Mouse (Mus musculus): ENCODE results near the gene Plxna4.

Plxna4 gene

DNA sequence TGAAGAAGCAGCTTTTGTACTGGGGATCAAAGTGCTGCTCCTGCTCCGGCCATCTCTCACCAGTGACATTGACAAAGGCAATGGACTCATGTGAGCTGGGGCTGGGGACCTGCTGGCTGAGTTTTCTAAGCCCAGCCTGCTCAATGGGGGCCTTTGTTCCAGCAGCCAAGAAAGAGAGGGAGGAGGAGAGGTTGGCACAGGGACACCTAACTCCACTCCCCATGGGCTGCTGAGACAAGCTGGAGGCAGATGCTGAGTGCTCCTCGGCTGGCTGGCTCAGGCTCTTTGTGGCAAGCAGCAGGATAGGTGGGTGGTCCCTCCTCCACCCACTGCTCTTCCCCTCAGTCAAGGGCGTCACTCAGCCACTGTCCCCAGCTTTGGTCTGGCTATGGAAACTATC, 326.7 kb downstream of the Plxna4 start:
- Histone ChIP-seq H3K4me3 (replicated peaks; ENCODE audit: low read length) (no peak overlapping the region), H3K9me3 (ENCODE audit: low read length) (no peaks in the 10 kb centered on the region), H3K36me3 (ENCODE audit: insufficient read depth, low read length) (no peaks in the 10 kb centered on the region), H3K27me3 (ENCODE audit: insufficient read depth, low read length) (peaks cover 8% of the 10 kb centered on the region), H3K4me1 (replicated peaks; ENCODE audit: low read depth, low read length) (peaks cover 18% of the 10 kb centered on the region)
- TF ChIP-seq POU5F1 (IDR thresholded peaks at IDR 0.05; ENCODE audit: borderline replicate concordance, low read length) (no peak), NANOG (IDR thresholded peaks at IDR 0.05; ENCODE audit: borderline replicate concordance, low read length) (no peak), CTCF (conservative IDR thresholded peaks at IDR 0.05; ENCODE audit: low read length) (no peak)

DNA sequence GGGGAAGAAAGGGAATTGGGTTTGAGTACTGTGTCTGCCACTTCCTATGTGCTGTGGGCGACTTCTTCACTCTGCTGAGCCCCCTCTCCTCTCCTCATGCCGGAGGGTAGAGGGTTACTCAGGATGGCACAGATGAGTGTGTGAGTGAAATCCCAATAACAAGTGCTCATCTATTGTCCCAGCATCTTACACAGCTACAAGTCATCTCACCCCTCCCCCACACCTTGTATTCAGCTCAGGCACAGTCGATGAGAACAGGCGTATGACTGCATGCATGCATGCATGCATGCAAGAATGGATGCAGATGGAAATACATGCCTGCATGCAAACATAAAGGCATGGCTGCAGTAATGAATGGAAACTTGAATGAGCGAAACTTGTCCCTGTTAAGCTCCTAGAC, 327.7 kb downstream of the Plxna4 start:
- H3K4me1 ChIP-seq (replicated peaks; ENCODE audit: low read depth, low read length) = peaks cover 18% of the 10 kb centered on the region
- H3K27me3 ChIP-seq (ENCODE audit: insufficient read depth, low read length) = peaks cover 8% of the 10 kb centered on the region
- no peak for TF ChIP-seq NANOG (IDR thresholded peaks at IDR 0.05; ENCODE audit: borderline replicate concordance, low read length)
- TF ChIP-seq POU5F1 (IDR thresholded peaks at IDR 0.05; ENCODE audit: borderline replicate concordance, low read length) = no peak
- TF ChIP-seq CTCF (conservative IDR thresholded peaks at IDR 0.05; ENCODE audit: low read length) = no peak
- no peaks in the 10 kb centered on the region for H3K36me3 ChIP-seq (ENCODE audit: insufficient read depth, low read length)
- no peak overlapping the region for H3K4me3 ChIP-seq (replicated peaks; ENCODE audit: low read length)
- no peaks in the 10 kb centered on the region for H3K9me3 ChIP-seq (ENCODE audit: low read length)

DNA sequence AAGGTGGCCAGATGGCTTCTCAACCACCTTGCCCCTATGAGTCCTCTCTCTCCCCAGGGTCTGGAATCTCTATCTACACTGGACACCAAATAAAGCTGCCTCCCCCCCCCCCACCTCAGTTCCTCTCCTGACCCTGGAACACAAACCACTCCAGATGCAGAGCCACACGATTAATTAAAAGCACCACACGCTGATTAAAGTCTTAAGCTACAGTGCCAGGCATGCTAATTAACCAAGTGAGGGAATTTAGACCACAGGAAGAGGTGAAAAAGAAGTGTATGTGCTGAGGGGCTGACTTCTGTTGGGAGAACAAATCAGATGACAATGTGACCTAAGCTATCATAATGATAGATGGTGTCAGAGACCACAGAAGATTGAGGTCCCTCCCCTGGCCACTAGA, 332.8 kb downstream of the Plxna4 start:
- no peaks in the 10 kb centered on the region for H3K36me3 ChIP-seq (ENCODE audit: insufficient read depth, low read length)
- TF ChIP-seq POU5F1 (IDR thresholded peaks at IDR 0.05; ENCODE audit: borderline replicate concordance, low read length) (no peak), CTCF (conservative IDR thresholded peaks at IDR 0.05; ENCODE audit: low read length) (no peak), NANOG (IDR thresholded peaks at IDR 0.05; ENCODE audit: borderline replicate concordance, low read length) (no peak)

DNA sequence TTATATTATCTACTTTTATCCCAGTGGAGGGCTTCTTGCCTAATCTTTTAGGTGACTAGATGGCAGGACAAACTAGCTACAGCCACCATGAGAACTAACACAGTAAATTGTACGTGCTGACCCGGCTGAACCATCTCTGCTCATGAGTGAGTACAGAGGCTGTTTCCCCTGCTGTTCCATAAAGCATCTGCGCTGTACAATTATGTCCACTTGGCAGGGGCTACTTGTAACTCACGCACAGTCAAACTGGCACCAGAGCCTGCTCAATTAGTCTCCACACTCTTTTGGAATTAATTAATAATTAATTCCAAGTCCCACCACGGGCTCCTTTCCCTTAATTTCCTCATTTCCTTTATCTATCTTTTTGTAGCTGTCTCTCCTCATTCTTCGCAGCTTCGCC, 335.8 kb downstream of the Plxna4 start:
- H3K9me3 ChIP-seq (ENCODE audit: low read length) = no peaks in the 10 kb centered on the region
- no peak overlapping the region for H3K4me3 ChIP-seq (replicated peaks; ENCODE audit: low read length)
- no peaks in the 10 kb centered on the region for H3K4me1 ChIP-seq (replicated peaks; ENCODE audit: low read depth, low read length)
- H3K36me3 ChIP-seq (ENCODE audit: insufficient read depth, low read length) = no peaks in the 10 kb centered on the region
- peaks cover 3% of the 10 kb centered on the region; the same call in 1 of the 2 replicates for H3K27me3 ChIP-seq (ENCODE audit: insufficient read depth, low read length)
- no peak for TF ChIP-seq NANOG (IDR thresholded peaks at IDR 0.05; ENCODE audit: borderline replicate concordance, low read length)
- no peak for TF ChIP-seq CTCF (conservative IDR thresholded peaks at IDR 0.05; ENCODE audit: low read length)
- no peak for TF ChIP-seq POU5F1 (IDR thresholded peaks at IDR 0.05; ENCODE audit: borderline replicate concordance, low read length)

More for the DNA sequence above, 332.8 kb downstream of the Plxna4 start:
- no peaks in the 10 kb centered on the region for H3K9me3 ChIP-seq (ENCODE audit: low read length)
- H3K4me1 ChIP-seq (replicated peaks; ENCODE audit: low read depth, low read length) = peaks cover 3% of the 10 kb centered on the region; the same call in 1 of the 2 replicates
- no peak overlapping the region for H3K4me3 ChIP-seq (replicated peaks; ENCODE audit: low read length)
- peaks cover 10% of the 10 kb centered on the region for H3K27me3 ChIP-seq (ENCODE audit: insufficient read depth, low read length)

DNA sequence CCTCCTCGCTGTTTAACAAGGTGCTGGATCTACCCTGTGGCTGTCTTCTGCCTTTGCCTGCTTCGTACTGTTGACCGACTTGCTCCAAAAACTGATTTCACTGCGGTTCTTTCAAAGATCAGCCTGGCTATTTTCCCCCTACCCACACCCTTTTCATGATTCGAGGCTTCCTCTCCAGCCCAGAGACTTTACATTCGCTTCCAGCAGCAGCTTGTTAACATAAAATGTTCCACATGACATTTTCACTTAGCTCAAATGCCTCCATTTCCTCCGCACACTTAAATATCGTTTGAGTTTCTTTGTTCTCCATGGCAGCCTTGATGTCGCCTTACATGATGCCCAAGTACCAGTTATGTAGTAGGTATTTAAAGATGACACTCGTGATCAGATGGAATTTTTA, 336.3 kb downstream of the Plxna4 start:
- Histone ChIP-seq H3K4me3 (replicated peaks; ENCODE audit: low read length) (no peak overlapping the region), H3K9me3 (ENCODE audit: low read length) (no peaks in the 10 kb centered on the region), H3K4me1 (replicated peaks; ENCODE audit: low read depth, low read length) (no peaks in the 10 kb centered on the region), H3K36me3 (ENCODE audit: insufficient read depth, low read length) (no peaks in the 10 kb centered on the region), H3K27me3 (ENCODE audit: insufficient read depth, low read length) (peaks cover 3% of the 10 kb centered on the region; the same call in 1 of the 2 replicates)
- TF ChIP-seq CTCF (conservative IDR thresholded peaks at IDR 0.05; ENCODE audit: low read length) = no peak
- no peak for TF ChIP-seq POU5F1 (IDR thresholded peaks at IDR 0.05; ENCODE audit: borderline replicate concordance, low read length)
- TF ChIP-seq NANOG (IDR thresholded peaks at IDR 0.05; ENCODE audit: borderline replicate concordance, low read length) = no peak

DNA sequence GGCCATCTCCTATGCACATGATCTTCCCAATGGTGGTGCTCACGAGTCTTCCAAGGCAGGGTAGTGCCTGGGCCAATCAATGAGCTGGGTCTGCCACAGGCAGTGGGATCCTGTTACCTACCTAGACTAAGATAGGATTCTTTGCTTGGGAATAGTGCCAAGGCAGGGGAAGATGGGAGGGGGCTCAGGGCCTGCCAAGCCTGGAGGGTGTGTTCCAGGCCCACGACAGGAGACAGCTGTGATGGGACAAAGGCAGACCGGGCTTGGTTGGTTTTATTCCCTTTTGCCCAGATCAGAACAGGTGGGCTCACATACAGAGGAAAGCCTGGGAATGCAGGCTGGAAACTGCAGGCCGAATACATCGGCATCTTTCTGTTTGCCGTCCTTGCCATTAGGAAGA, 342.0 kb downstream of the Plxna4 start:
- TF ChIP-seq CTCF (conservative IDR thresholded peaks at IDR 0.05; ENCODE audit: low read length) (no peak), POU5F1 (IDR thresholded peaks at IDR 0.05; ENCODE audit: borderline replicate concordance, low read length) (no peak), NANOG (IDR thresholded peaks at IDR 0.05; ENCODE audit: borderline replicate concordance, low read length) (no peak)
- H3K9me3 ChIP-seq (ENCODE audit: low read length) = no peaks in the 10 kb centered on the region
- H3K36me3 ChIP-seq (ENCODE audit: insufficient read depth, low read length) = no peaks in the 10 kb centered on the region
- no peaks in the 10 kb centered on the region for H3K4me1 ChIP-seq (replicated peaks; ENCODE audit: low read depth, low read length)
- H3K4me3 ChIP-seq (replicated peaks; ENCODE audit: low read length) = no peak overlapping the region
- H3K27me3 ChIP-seq (ENCODE audit: insufficient read depth, low read length) = peaks cover 8% of the 10 kb centered on the region; the same call in 1 of the 2 replicates

DNA sequence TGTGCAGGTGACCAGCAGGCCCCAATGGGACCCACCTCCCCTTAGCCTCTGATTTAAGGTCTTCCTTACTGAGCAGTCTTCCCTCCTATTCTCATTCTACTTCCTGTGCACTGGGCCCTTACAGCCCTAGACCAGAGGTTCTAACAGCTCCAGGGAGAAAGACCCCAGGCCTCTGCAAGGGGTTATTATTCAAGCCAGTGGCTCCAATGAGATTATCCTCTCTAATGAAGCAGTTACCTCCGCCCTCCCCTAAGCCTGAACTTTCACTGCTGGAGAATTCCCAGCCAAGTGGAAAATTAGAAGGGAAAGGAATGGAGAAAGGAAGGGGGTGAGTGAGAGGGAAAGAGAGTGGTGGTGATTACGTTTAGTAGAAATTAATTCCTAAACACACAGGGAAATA, 345.0 kb downstream of the Plxna4 start:
- no peaks in the 10 kb centered on the region for H3K36me3 ChIP-seq (ENCODE audit: insufficient read depth, low read length)
- no peaks in the 10 kb centered on the region for H3K4me1 ChIP-seq (replicated peaks; ENCODE audit: low read depth, low read length)
- no peak overlapping the region for H3K4me3 ChIP-seq (replicated peaks; ENCODE audit: low read length)
- no peak for TF ChIP-seq NANOG (IDR thresholded peaks at IDR 0.05; ENCODE audit: borderline replicate concordance, low read length)
- TF ChIP-seq POU5F1 (IDR thresholded peaks at IDR 0.05; ENCODE audit: borderline replicate concordance, low read length) = no peak
- no peak for TF ChIP-seq CTCF (conservative IDR thresholded peaks at IDR 0.05; ENCODE audit: low read length)
- H3K9me3 ChIP-seq (ENCODE audit: low read length) = no peaks in the 10 kb centered on the region
- H3K27me3 ChIP-seq (ENCODE audit: insufficient read depth, low read length) = 0 out of 2 replicates have a peak, but pooled peaks cover 5% of the 10 kb centered on the region

DNA sequence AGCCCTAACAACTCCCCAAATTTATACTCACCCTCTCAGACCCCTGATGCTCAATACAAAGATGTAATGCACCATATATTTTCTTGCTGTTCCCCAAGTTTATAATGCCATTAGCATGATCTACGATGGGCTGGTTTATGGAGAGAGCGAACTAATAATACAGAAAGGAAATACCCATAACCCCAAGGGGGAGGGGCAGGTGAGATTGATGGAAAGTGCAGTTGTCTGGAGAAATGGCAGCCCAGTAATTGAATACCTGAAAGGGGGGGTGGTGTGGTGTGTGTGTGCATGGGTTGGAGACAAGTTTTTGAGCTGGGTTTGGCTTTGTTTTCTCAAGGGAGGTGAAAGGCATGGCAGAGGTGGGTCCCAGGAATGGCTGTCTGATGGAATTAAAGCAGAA, 356.6 kb downstream of the Plxna4 start:
- Histone ChIP-seq H3K4me1 (replicated peaks; ENCODE audit: low read depth, low read length) (peaks cover 10% of the 10 kb centered on the region), H3K4me3 (replicated peaks; ENCODE audit: low read length) (no peak overlapping the region), H3K27me3 (ENCODE audit: insufficient read depth, low read length) (no peaks in the 10 kb centered on the region; the same call in 1 of the 2 replicates), H3K36me3 (ENCODE audit: insufficient read depth, low read length) (no peaks in the 10 kb centered on the region), H3K9me3 (ENCODE audit: low read length) (no peaks in the 10 kb centered on the region)
- TF ChIP-seq NANOG (IDR thresholded peaks at IDR 0.05; ENCODE audit: borderline replicate concordance, low read length) (no peak), POU5F1 (IDR thresholded peaks at IDR 0.05; ENCODE audit: borderline replicate concordance, low read length) (no peak), CTCF (conservative IDR thresholded peaks at IDR 0.05; ENCODE audit: low read length) (no peak)

DNA sequence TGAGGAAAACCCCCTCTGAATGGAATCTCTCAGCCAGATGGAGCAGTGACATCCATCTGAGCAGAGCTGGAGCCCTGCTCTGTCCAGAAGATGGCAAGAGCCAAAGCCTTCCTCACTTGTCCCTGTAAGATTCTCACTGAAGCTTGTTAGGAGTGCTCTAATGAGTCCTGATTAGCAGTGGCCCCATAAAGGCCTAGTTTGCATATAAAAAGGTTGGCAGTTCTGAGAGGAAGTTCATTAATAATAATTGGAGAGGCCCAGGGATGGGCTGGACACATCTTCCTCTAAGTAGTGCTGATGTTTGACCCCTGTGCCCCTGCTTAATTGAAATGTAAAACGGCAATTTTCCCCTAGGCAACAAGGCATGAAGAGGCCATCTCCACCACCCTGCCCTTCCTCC, 361.4 kb downstream of the Plxna4 start:
- TF ChIP-seq CTCF (conservative IDR thresholded peaks at IDR 0.05; ENCODE audit: low read length) (no peak), NANOG (IDR thresholded peaks at IDR 0.05; ENCODE audit: borderline replicate concordance, low read length) (no peak), POU5F1 (IDR thresholded peaks at IDR 0.05; ENCODE audit: borderline replicate concordance, low read length) (no peak)
- no peak overlapping the region for H3K4me3 ChIP-seq (replicated peaks; ENCODE audit: low read length)
- H3K9me3 ChIP-seq (ENCODE audit: low read length) = no peaks in the 10 kb centered on the region
- H3K4me1 ChIP-seq (replicated peaks; ENCODE audit: low read depth, low read length) = peaks cover 14% of the 10 kb centered on the region
- peaks cover 18% of the 10 kb centered on the region for H3K27me3 ChIP-seq (ENCODE audit: insufficient read depth, low read length)
- no peaks in the 10 kb centered on the region for H3K36me3 ChIP-seq (ENCODE audit: insufficient read depth, low read length)

Measured in E14TG2a.4 (cell line).